Mouse (Mus musculus): ENCODE measurements around the gene Rxylt1. TPM values are rescaled to one million over a fixed set of nuclear protein-coding genes. Genes with fewer than 3 reads are reported as not detected.

Gene Rxylt1
- 7.5 and 32.8 TPM in 2 replicates for polyA plus RNA-seq (2012; ENCODE audit: insufficient read depth, low replicate concordance)

DNA sequence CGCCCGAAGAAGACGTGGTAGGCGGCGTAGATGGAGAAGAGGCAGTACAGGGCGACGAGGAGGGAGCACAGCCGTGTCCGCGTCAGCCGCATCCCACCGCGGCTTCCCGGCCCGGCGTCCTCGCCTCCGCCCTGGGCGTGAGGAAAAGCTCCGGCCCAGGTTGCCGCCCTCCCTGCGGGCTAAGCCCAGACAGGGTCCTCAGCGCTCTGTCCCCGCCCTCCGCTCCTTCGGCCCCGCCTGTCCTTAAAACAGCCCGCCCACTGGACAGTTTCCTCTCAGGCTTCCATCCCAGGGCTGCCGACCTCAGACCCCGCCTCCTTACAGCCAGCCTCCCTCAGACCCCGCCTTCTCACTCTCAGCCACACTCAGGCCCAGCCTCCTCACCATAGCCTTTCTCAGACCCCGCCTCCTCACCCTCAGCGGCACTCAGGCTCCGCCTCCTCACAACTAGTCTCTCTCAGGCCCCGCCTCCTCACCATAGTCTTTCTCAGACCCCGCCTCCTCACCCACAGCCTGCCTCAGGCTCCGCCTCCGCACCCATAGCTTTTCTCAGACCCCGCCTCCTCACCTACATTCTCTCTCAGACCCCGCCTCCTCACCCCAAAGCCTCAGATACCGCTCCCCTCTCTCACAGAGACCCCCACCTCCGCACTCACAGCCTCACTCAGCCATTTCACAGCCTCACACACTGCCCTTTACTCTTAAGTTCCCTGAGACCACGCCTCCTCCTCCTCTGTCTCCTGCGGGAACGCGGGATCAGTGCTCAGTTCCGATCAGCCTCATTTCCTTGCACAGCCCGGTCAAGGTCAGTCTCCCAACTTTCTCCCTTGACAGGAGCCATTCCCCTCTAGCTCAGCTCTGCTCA lies at the start of gene Rxylt1:
Gene Rxylt1, minus strand, starts transcription at position 392 of the 865 bp plus-strand sequence.
- H3K4me3 ChIP-seq (replicated peaks): peak within 1 kb of the TSS; percentile 99

DNA sequence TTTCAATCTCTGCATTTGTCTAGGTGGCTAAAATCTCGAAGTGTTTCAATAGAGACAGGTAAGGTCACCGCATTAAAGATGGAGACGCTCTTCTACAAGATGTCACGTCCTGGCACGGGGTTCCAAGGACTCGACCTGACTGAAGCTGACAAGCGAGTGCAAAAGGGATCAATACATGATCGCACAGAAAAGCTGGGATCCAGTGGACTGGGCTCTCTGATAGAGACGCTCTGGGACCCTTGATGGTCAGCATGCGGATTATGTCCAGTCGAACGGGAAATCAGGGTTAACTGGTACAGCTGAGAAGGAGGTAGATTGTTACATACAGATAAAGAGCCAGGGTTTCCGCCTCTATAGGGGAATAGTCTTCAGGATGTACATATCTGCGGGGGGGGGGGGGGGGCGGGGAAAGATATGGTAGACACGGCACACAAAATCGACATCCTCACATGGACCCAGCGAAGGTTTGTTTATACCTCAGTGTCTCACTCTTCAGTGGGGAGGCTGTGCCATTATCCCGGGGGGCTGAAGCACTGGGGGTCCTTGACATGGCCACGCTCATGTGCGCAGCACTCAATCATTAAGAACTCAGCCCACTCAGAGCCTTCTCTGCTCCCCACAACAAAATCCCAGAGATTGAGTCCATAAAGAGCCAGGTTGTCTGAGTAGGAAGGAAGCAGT lies 24.3 kb upstream of the Rxylt1 start:
- TF ChIP-seq GATA1 (IDR thresholded peaks at IDR 0.05; ENCODE audit: borderline replicate concordance, low read length): no peak
- TF ChIP-seq FLI1 (IDR thresholded peaks at IDR 0.05; ENCODE audit: low read length): no peak
- Histone ChIP-seq H3K4me1 (peaks cover 39% of the 10 kb centered on the region), H3K9me3 (peaks cover 19% of the 10 kb centered on the region), H3K36me3 (replicated peaks; ENCODE audit: low read length) (peaks cover 3% of the 10 kb centered on the region), H3K4me3 (replicated peaks) (no peak overlapping the region), H3K27me3 (replicated peaks) (no peaks in the 10 kb centered on the region)

More for the DNA sequence above, at the start of gene Rxylt1:
- TF ChIP-seq FLI1 (IDR thresholded peaks at IDR 0.05; ENCODE audit: low read length) (no peak), GATA1 (IDR thresholded peaks at IDR 0.05; ENCODE audit: borderline replicate concordance, low read length) (no peak)
- no peaks in the 10 kb centered on the region for H3K9me3 ChIP-seq
- no peaks in the 10 kb centered on the region for H3K27me3 ChIP-seq (replicated peaks)
- peaks cover 25% of the 10 kb centered on the region for H3K4me1 ChIP-seq
- peaks cover 26% of the 10 kb centered on the region for H3K36me3 ChIP-seq (replicated peaks; ENCODE audit: low read length)

DNA sequence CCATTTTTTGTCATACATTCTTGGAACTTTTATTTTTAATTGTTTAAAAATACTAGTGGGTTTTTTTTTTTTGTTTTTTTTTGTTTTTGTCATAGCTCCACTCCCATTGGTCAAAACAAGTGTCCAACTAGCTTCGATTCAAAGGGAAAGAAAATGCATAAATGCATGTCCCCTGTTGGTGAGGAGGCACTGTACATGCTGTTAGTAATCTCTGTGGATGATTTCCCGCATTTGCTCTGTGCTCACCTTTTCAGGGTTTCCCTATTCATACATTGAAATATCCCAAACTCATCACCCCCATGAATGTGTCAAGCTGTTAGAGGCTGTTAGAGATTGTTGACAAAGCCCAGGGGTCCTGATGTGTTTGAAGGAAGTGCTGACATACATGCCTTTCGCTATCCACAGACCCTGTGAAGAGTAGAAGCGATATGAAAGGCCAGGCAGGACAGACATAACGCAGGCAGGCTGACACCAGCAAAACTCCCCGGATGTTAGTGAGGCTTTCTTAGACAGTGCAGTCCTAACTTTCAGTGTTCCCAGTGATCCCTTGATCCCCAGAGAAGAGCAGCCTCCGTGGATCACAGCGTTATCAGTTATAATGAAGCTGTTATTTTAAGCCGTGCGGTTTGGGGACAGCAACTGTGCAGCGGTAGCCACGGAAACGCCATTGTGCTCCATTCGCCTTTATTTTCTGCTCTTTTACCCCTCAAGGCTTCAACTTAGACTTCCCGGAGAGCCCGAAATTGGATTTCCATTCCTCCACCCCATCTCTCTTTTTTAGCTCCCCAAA lies 23.5 kb upstream of the Rxylt1 start:
- peaks cover 40% of the 10 kb centered on the region for H3K4me1 ChIP-seq
- no peak for TF ChIP-seq GATA1 (IDR thresholded peaks at IDR 0.05; ENCODE audit: borderline replicate concordance, low read length)
- no peak for TF ChIP-seq FLI1 (IDR thresholded peaks at IDR 0.05; ENCODE audit: low read length)
- H3K9me3 ChIP-seq: peaks cover 19% of the 10 kb centered on the region
- no peaks in the 10 kb centered on the region for H3K27me3 ChIP-seq (replicated peaks)
- peaks cover 3% of the 10 kb centered on the region for H3K36me3 ChIP-seq (replicated peaks; ENCODE audit: low read length)
- no peak overlapping the region for H3K4me3 ChIP-seq (replicated peaks)

DNA sequence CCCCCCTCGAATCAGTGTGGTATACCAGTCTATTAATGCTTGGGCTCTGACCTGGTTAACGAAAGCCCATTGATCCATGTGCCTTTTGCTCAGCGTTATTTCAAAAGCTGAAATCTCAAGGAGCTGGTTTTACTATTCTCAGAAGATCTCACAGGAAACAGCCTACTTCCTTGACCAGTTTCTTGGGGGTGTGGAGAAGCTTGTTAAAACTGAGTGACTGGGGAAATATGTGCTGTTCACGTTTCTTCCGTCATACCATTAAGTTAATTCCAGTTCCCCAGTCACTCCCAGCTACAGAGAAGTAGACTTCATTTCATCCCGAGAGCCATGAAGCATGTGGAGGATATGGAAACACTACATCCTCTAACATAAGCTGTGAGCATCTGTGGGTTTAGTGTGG lies 22.3 kb upstream of the Rxylt1 start:
- no peak for TF ChIP-seq GATA1 (IDR thresholded peaks at IDR 0.05; ENCODE audit: borderline replicate concordance, low read length)
- Histone ChIP-seq H3K27me3 (replicated peaks) (no peaks in the 10 kb centered on the region), H3K9me3 (peaks cover 19% of the 10 kb centered on the region), H3K4me3 (replicated peaks) (peak overlapping the region; percentile 76), H3K36me3 (replicated peaks; ENCODE audit: low read length) (peaks cover 3% of the 10 kb centered on the region), H3K4me1 (peaks cover 40% of the 10 kb centered on the region)

DNA sequence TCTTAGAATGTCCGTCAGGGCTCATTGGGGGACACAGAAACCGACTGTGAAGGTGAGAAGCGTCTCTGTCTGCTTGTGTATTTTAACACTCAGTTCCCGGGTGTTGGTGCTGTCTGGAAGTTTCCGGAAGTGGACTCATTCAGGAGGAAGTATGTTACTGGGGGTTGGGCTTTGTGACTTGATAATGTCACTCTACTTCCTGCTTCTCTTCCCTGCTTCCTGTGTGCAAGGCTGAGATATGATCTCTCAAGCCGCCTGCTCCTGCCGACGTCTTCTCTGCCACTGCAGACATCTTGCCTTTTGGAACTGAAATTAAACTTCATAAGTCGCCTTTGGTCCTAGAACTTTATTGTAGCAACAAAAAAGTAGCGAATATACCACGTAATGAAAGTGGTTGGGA lies 19.5 kb upstream of the Rxylt1 start:
- TF ChIP-seq FLI1 (IDR thresholded peaks at IDR 0.05; ENCODE audit: low read length) (no peak), GATA1 (IDR thresholded peaks at IDR 0.05; ENCODE audit: borderline replicate concordance, low read length) (no peak)
- H3K4me3 ChIP-seq (replicated peaks): no peak overlapping the region
- H3K9me3 ChIP-seq: peaks cover 3% of the 10 kb centered on the region; the same call in 1 of the 2 replicates
- H3K36me3 ChIP-seq (replicated peaks; ENCODE audit: low read length): peaks cover 3% of the 10 kb centered on the region
- peaks cover 37% of the 10 kb centered on the region for H3K4me1 ChIP-seq
- H3K27me3 ChIP-seq (replicated peaks): no peaks in the 10 kb centered on the region

DNA sequence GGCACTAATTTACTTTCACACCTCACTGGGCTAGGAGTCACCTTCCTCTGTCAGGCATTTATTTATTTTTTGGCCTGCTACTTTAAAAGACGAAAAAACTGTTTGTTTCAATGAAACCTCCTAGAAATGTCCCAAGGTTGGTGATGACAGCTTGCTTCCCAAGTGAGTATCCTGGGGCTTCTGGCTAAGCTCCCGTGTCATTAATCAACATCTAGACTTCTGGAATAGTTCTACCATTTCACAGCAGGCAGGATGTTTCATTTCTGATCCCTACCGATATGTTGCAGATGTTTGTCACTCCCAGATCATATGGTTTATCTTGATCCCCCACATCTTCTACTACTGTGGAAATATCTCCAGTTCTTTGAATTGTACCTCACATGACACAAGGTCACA lies 9.5 kb upstream of the Rxylt1 start:
- TF ChIP-seq FLI1 (IDR thresholded peaks at IDR 0.05; ENCODE audit: low read length) (no peak), GATA1 (IDR thresholded peaks at IDR 0.05; ENCODE audit: borderline replicate concordance, low read length) (no peak)
- Histone ChIP-seq H3K4me3 (replicated peaks) (no peak overlapping the region), H3K27me3 (replicated peaks) (no peaks in the 10 kb centered on the region), H3K9me3 (no peaks in the 10 kb centered on the region), H3K36me3 (replicated peaks; ENCODE audit: low read length) (no peaks in the 10 kb centered on the region), H3K4me1 (peaks cover 14% of the 10 kb centered on the region)

DNA sequence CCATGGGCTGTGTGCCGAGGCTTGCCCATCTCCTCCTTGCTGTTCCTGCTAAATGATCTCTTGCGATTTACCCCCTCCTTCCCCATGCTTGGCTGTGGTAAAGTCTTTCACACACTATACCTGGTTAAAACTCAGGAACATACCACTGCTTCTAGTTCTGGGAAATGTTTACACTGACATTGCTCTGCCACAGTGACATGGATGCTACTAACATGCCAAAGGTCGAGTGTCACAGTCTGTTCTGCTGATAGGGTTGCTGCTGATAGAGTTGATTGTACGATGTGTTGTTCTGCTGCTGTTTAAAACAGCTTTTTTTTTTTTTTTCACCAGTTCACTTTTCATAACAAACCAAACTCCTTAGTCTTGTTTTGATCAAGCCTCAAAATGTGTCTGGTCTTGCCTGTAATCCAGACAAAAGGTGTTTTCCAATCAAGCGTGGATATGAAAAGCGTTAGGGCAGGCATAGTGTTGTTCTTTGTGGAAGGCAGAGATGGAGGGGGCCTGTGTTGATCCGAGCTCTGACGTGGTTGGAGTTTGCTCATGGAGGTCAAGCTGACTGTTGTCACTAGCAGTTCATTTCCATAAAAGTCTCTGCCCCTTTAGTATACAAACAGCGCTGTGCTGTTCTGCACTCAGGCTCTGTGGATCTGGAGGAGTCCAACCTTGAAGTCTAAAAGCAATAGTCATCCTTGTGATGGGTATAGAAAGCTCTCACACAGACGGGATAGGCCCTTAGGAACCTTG lies 8.9 kb upstream of the Rxylt1 start:
- Histone ChIP-seq H3K36me3 (replicated peaks; ENCODE audit: low read length) (no peaks in the 10 kb centered on the region), H3K4me3 (replicated peaks) (no peak overlapping the region), H3K9me3 (no peaks in the 10 kb centered on the region), H3K27me3 (replicated peaks) (no peaks in the 10 kb centered on the region), H3K4me1 (peaks cover 17% of the 10 kb centered on the region)
- no peak for TF ChIP-seq FLI1 (IDR thresholded peaks at IDR 0.05; ENCODE audit: low read length)
- TF ChIP-seq GATA1 (IDR thresholded peaks at IDR 0.05; ENCODE audit: borderline replicate concordance, low read length): no peak

DNA sequence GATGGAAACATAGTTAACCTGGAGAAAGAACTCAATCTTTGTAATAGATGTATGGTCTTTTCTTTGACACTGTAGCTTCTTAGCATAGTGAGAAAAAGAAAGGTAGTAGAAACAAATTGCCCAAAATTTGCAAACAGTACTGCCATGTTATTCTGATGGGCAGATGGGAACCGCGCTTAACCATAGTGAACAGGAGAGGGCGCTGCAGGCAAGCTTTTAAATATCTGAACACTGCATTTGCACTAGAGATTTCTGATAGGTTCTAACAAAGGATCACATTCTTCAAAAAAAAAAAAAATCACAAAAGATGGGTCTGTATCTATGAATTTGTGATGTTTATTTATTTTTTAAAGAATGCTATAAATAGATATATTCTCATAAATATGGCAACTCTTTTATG lies 8.2 kb upstream of the Rxylt1 start:
- Histone ChIP-seq H3K4me1 (peaks cover 17% of the 10 kb centered on the region), H3K27me3 (replicated peaks) (no peaks in the 10 kb centered on the region), H3K9me3 (no peaks in the 10 kb centered on the region), H3K36me3 (replicated peaks; ENCODE audit: low read length) (no peaks in the 10 kb centered on the region), H3K4me3 (replicated peaks) (no peak overlapping the region)
- TF ChIP-seq GATA1 (IDR thresholded peaks at IDR 0.05; ENCODE audit: borderline replicate concordance, low read length): no peak
- no peak for TF ChIP-seq FLI1 (IDR thresholded peaks at IDR 0.05; ENCODE audit: low read length)

DNA sequence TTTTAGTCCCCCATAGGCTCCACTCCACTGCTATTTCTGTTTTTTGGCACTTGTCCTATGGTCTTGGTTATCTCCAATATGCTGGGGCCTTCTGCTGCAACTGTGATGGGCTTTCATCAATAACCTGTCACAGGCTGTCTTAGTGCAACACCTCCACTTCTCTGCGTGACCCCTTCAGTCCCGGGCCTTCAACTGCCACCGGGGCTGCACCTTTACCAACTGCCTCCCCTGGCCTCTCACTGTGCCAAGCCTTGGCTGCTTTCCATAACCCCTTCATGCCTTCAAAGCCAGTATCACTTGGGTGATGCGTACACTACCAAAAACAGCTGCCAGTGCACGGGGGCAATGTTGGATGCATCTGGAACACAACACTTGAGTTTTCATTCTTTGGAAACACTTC lies 5.5 kb upstream of the Rxylt1 start:
- H3K4me1 ChIP-seq: peaks cover 19% of the 10 kb centered on the region
- TF ChIP-seq FLI1 (IDR thresholded peaks at IDR 0.05; ENCODE audit: low read length) (no peak), GATA1 (IDR thresholded peaks at IDR 0.05; ENCODE audit: borderline replicate concordance, low read length) (no peak)
- no peaks in the 10 kb centered on the region for H3K27me3 ChIP-seq (replicated peaks)
- H3K4me3 ChIP-seq (replicated peaks): no peak overlapping the region
- no peaks in the 10 kb centered on the region for H3K36me3 ChIP-seq (replicated peaks; ENCODE audit: low read length)
- no peaks in the 10 kb centered on the region for H3K9me3 ChIP-seq
